Mouse (Mus musculus) MEL (cell line): ENCODE data around the gene Sprr1b. TPM values are rescaled to one million over a fixed set of nuclear protein-coding genes. Genes with fewer than 3 reads are reported as not detected.

Source experiments
- DNase-seq: peaks from one replicate; pipeline ENCODE4 v3.0.0; 2011; ENCODE audit warnings: low read depth, low spot score
- H3K27ac ChIP-seq: 2 replicates; pipeline ENCODE4 v1.5.1; 2012; ENCODE audit warnings: low read depth, mild to moderate bottlenecking, control low read depth, low read length, moderate library complexity; ENCODE audit not compliant: control insufficient read depth
- H3K27me3 ChIP-seq, 2 experiments: fragments of 150-350 bp in 1 of 2; sonication (generic) in 1 of 2; 2 replicates each; pipeline ENCODE4 v1.6.1; 2012; ENCODE audit warnings: low read length in 2 of 2, mild to moderate bottlenecking in 2 of 2, improper control_type of control experiment in 1 of 2, moderate library complexity in 1 of 2; ENCODE audit not compliant: insufficient read depth in 2 of 2, control insufficient read depth in 1 of 2
- H3K36me3 ChIP-seq, 2 experiments: 2 replicates each; pipeline ENCODE4 v1.6.1; 2012 to 2014; ENCODE audit warnings: low read length in 2 of 2, improper control_type of control experiment in 1 of 2, inconsistent platforms in 1 of 2, mild to moderate bottlenecking in 1 of 2; ENCODE audit not compliant: insufficient read depth in 2 of 2, control insufficient read depth in 1 of 2
- H3K4me1 ChIP-seq, 2 experiments: fragments of 150-350 bp in 1 of 2; sonication (generic) in 1 of 2; 2 replicates each; pipeline ENCODE4 v1.6.1; 2012; ENCODE audit warnings: low read length in 2 of 2, improper control_type of control experiment in 1 of 2, mild to moderate bottlenecking in 1 of 2; ENCODE audit not compliant: insufficient read depth in 2 of 2, control insufficient read depth in 1 of 2
- H3K4me3 ChIP-seq, 2 experiments: fragments of 150-350 bp in 1 of 2; sonication (generic) in 1 of 2; 2 replicates each; pipeline ENCODE4 v1.5.1; 2012; ENCODE audit warnings: low read depth in 2 of 2, low read length in 2 of 2, mild to moderate bottlenecking in 2 of 2, moderate library complexity in 2 of 2, control low read depth in 1 of 2, improper control_type of control experiment in 1 of 2; ENCODE audit not compliant: control insufficient read depth in 1 of 2, insufficient read depth in 1 of 2
- H3K79me2 ChIP-seq: 2 replicates; pipeline ENCODE4 v1.6.1; 2012; ENCODE audit warnings: mild to moderate bottlenecking, low read length, moderate library complexity; ENCODE audit not compliant: control insufficient read depth, poor library complexity, insufficient read depth
- H3K9ac ChIP-seq: 2 replicates; pipeline ENCODE4 v1.6.1; 2012; ENCODE audit warnings: low read depth, mild to moderate bottlenecking, control low read depth, low read length, moderate library complexity; ENCODE audit not compliant: control insufficient read depth, poor library complexity, severe bottlenecking
- H3K9me3 ChIP-seq: fragments of 150-350 bp; sonication (generic); replicated peaks from 2 replicates; pipeline ENCODE4 v1.6.1; 2012; ENCODE audit warnings: mild to moderate bottlenecking, low read length, improper control_type of control experiment, moderate library complexity; ENCODE audit not compliant: insufficient read depth
- BHLHE40 ChIP-seq: IDR thresholded peaks from 2 replicates; pipeline ENCODE4 v1.6.1; 2012; ENCODE audit warnings: low read depth, mild to moderate bottlenecking, inconsistent platforms, low read length, improper control_type of control experiment, borderline replicate concordance
- CHD1 ChIP-seq: IDR thresholded peaks from 2 replicates; pipeline ENCODE4 v1.6.1; 2012; ENCODE audit warnings: low read depth, mild to moderate bottlenecking, inconsistent platforms, low read length, improper control_type of control experiment
- EP300 ChIP-seq, 2 experiments: IDR thresholded peaks; 2 replicates each; pipeline ENCODE4 v1.6.1; 2011; ENCODE audit warnings: improper control_type of control experiment in 2 of 2, low read length in 2 of 2, low read depth in 1 of 2, mild to moderate bottlenecking in 1 of 2
- GABPA ChIP-seq: IDR thresholded peaks from 2 replicates; pipeline ENCODE4 v1.6.1; 2012; ENCODE audit warnings: low read depth, mild to moderate bottlenecking, inconsistent platforms, low read length, improper control_type of control experiment, moderate library complexity
- HCFC1 ChIP-seq: IDR thresholded peaks from 2 replicates; pipeline ENCODE4 v1.6.1; 2012; ENCODE audit warnings: low read depth, mild to moderate bottlenecking, inconsistent platforms, low read length, improper control_type of control experiment, moderate library complexity
- KAT2A ChIP-seq: conservative IDR thresholded peaks from 2 replicates; pipeline ENCODE4 v1.6.1; 2012; ENCODE audit warnings: low read depth, low read length, improper control_type of control experiment, inconsistent platforms
- MAX ChIP-seq: IDR thresholded peaks from 2 replicates; pipeline ENCODE4 v1.6.1; 2011; ENCODE audit warnings: low read length, improper control_type of control experiment
- MEF2A ChIP-seq: IDR thresholded peaks from 2 replicates; pipeline ENCODE4 v1.6.1; 2014; ENCODE audit warnings: low read depth, mild to moderate bottlenecking, inconsistent platforms, low read length, improper control_type of control experiment; ENCODE audit not compliant: poor library complexity, insufficient replicate concordance, severe bottlenecking; ENCODE audit errors: extremely low read depth
- MXI1 ChIP-seq: IDR thresholded peaks from 2 replicates; pipeline ENCODE4 v1.6.1; 2011; ENCODE audit warnings: mild to moderate bottlenecking, low read depth, low read length, improper control_type of control experiment
- MYB ChIP-seq: IDR thresholded peaks from 2 replicates; pipeline ENCODE4 v1.6.1; 2011; ENCODE audit warnings: mild to moderate bottlenecking, low read depth, low read length, improper control_type of control experiment
- MYC ChIP-seq: IDR thresholded peaks from 2 replicates; pipeline ENCODE4 v1.6.1; 2011; ENCODE audit warnings: low read depth, mild to moderate bottlenecking, low read length, improper control_type of control experiment, moderate library complexity
- POLR2A ChIP-seq, 2 experiments: IDR thresholded peaks; 2 replicates each; pipeline ENCODE4 v1.6.1; 2011 to 2012; ENCODE audit warnings: low read length in 2 of 2, mild to moderate bottlenecking in 2 of 2, control low read depth in 1 of 2, improper control_type of control experiment in 1 of 2, low read depth in 1 of 2, moderate library complexity in 1 of 2; ENCODE audit not compliant: control insufficient read depth in 1 of 2, insufficient read depth in 1 of 2, poor library complexity in 1 of 2
- POLR2AphosphoS2 ChIP-seq: IDR thresholded peaks from 2 replicates; pipeline ENCODE4 v1.6.1; 2011; ENCODE audit warnings: low read length, improper control_type of control experiment
- RAD21 ChIP-seq: IDR thresholded peaks from 2 replicates; pipeline ENCODE4 v1.6.1; 2011; ENCODE audit warnings: mild to moderate bottlenecking, low read depth, low read length, improper control_type of control experiment
- RCOR1 ChIP-seq: IDR thresholded peaks from 2 replicates; pipeline ENCODE4 v1.6.1; 2012; ENCODE audit warnings: low read depth, mild to moderate bottlenecking, inconsistent platforms, low read length, improper control_type of control experiment
- SIN3A ChIP-seq: IDR thresholded peaks from 2 replicates; pipeline ENCODE4 v1.6.1; 2012; ENCODE audit warnings: low read length, improper control_type of control experiment, inconsistent platforms
- SMC3 ChIP-seq: IDR thresholded peaks from 2 replicates; pipeline ENCODE4 v1.6.1; 2011; ENCODE audit warnings: low read depth, low read length, improper control_type of control experiment
- TCF12 ChIP-seq: IDR thresholded peaks from 2 replicates; pipeline ENCODE4 v1.6.1; 2014; ENCODE audit warnings: low read depth, mild to moderate bottlenecking, inconsistent platforms, low read length, improper control_type of control experiment, moderate library complexity
- UBTF ChIP-seq: IDR thresholded peaks from 2 replicates; pipeline ENCODE4 v1.6.1; 2012; ENCODE audit warnings: low read depth, mild to moderate bottlenecking, inconsistent platforms, low read length, improper control_type of control experiment, moderate library complexity, borderline replicate concordance; ENCODE audit not compliant: insufficient read depth
- USF1 ChIP-seq: IDR thresholded peaks from 2 replicates; pipeline ENCODE4 v1.6.1; 2014; ENCODE audit warnings: low read depth, mild to moderate bottlenecking, inconsistent platforms, low read length, improper control_type of control experiment, moderate library complexity
- ZMIZ1 ChIP-seq: IDR thresholded peaks from 2 replicates; pipeline ENCODE4 v1.6.1; 2012; ENCODE audit warnings: low read depth, mild to moderate bottlenecking, inconsistent platforms, low read length, improper control_type of control experiment, moderate library complexity
- polyA plus RNA-seq, 2 experiments: library from polyadenylated mRNA; stranded (reverse) in 1 of 2; unstranded in 1 of 2; fragments of >175 nt in 1 of 2; fragments of >200 nt in 1 of 2; gene quantifications; 2 replicates each; pipeline versions ENCODE4 v1.2.1 to v1.2.4; 2012; ENCODE audit warnings: low replicate concordance in 2 of 2, low read depth in 1 of 2; ENCODE audit not compliant: insufficient read length in 2 of 2, insufficient read depth in 1 of 2, missing spikeins in 1 of 2
- total RNA-seq: library from RNA; depleted of rRNA; stranded (reverse); fragments of 300-350 nt; gene quantifications from 2 replicates; pipeline ENCODE4 v1.2.3, GENCODE M21; 2012

Sprr1b gene
- total and polyA plus RNA-seq, 3 experiments: not detected

- H3K27ac ChIP-seq: no peak overlapping the region
- H3K9me3 ChIP-seq: no peaks in the 10 kb centered on the region
- TF ChIP-seq HCFC1: no peak
- TF ChIP-seq MYC: no peak
- TF ChIP-seq USF1: no peak
- no peak for TF ChIP-seq KAT2A
- no peak for TF ChIP-seq MEF2A
- TF ChIP-seq MAX: no peak
- TF ChIP-seq BHLHE40: no peak
- TF ChIP-seq RCOR1: no peak
- no peak for TF ChIP-seq POLR2AphosphoS2
- no peak for TF ChIP-seq POLR2A (IDR thresholded peaks at IDR 0.05; ENCODE audit: control insufficient read depth in 1 of 2, insufficient read depth in 1 of 2, low read depth in 1 of 2, low read length in 2 of 2, poor library complexity in 1 of 2)
- no peak for TF ChIP-seq EP300 (IDR thresholded peaks at IDR 0.05; ENCODE audit: low read depth in 1 of 2, low read length in 2 of 2)
- TF ChIP-seq SMC3: no peak
- no peak for TF ChIP-seq CHD1
- H3K36me3 ChIP-seq: no peaks in the 10 kb centered on the region
- no peaks in the 10 kb centered on the region for H3K79me2 ChIP-seq
- no peak for DNase-seq
- H3K9ac ChIP-seq: no peak overlapping the region
- no peaks in the 10 kb centered on the region for H3K27me3 ChIP-seq
- no peak overlapping the region for H3K4me3 ChIP-seq
- no peaks in the 10 kb centered on the region for H3K4me1 ChIP-seq
These were observed 28.0 kb upstream of the Sprr1b start for GRCm38 (mm10) chr3:92466576-92466975.

- no peak for TF ChIP-seq SIN3A
- TF ChIP-seq MYC: no peak
- no peak for TF ChIP-seq MXI1
- no peak for TF ChIP-seq MEF2A
- no peak for TF ChIP-seq RCOR1
- no peak for TF ChIP-seq GABPA
- TF ChIP-seq POLR2A (IDR thresholded peaks at IDR 0.05; ENCODE audit: control insufficient read depth in 1 of 2, insufficient read depth in 1 of 2, low read depth in 1 of 2, low read length in 2 of 2, poor library complexity in 1 of 2): no peak
- no peak for TF ChIP-seq MAX
- no peak for TF ChIP-seq TCF12
- TF ChIP-seq BHLHE40: no peak
- no peak for TF ChIP-seq KAT2A
- TF ChIP-seq RAD21: no peak
- TF ChIP-seq EP300 (IDR thresholded peaks at IDR 0.05; ENCODE audit: low read depth in 1 of 2, low read length in 2 of 2): no peak
- no peak for TF ChIP-seq UBTF
- no peak for TF ChIP-seq MYB
- no peak for TF ChIP-seq ZMIZ1
- no peak for DNase-seq
- H3K79me2 ChIP-seq: no peaks in the 10 kb centered on the region
These were observed 20.0 kb upstream of the Sprr1b start, which contains the start of gene Sprr3 for GRCm38 (mm10) chr3:92458620-92459019. Sprr3 (minus strand) TSS chr3:92458720.

More at GRCm38 (mm10) chr3:92458620-92459019, 20.0 kb upstream of the Sprr1b start, which contains the start of gene Sprr3:
- H3K4me3 ChIP-seq: no peak within 1 kb of the TSS
- no peak within 1 kb of the TSS for H3K27ac ChIP-seq
- no peaks in the 10 kb centered on the region for H3K9me3 ChIP-seq
- no peaks in the 10 kb centered on the region for H3K36me3 ChIP-seq
- H3K4me1 ChIP-seq: no peaks in the 10 kb centered on the region
- H3K27me3 ChIP-seq: no peaks in the 10 kb centered on the region
- no peak within 1 kb of the TSS for H3K9ac ChIP-seq
